Mouse (Mus musculus): ENCODE measurements around the gene 2310030G06Rik. TPM values are rescaled to one million over a fixed set of nuclear protein-coding genes. Genes with fewer than 3 reads are reported as not detected.

The 2310030G06Rik gene
- polyA plus RNA-seq, 1 experiment from 2014 or later, result 2.5 TPM

- Histone ChIP-seq H3K36me3 (ENCODE audit: control insufficient read depth, insufficient read depth, low read length) (no peaks in the 10 kb centered on the region), H3K4me2 (ENCODE audit: low read length) (peak within 1 kb of the TSS; percentile 71), H3K4me3 (ENCODE audit: low read depth, low read length) (peak within 1 kb of the TSS; percentile 61), H3K9ac (ENCODE audit: low read depth, low read length) (peak within 1 kb of the TSS; percentile 81), H3K9me3 (replicated peaks; ENCODE audit: control insufficient read depth, low read length, poor library complexity, severe bottlenecking) (no peaks in the 10 kb centered on the region), H3K27ac (ENCODE audit: low read length) (peak within 1 kb of the TSS; percentile 93), H3K27me3 (ENCODE audit: control insufficient read depth, insufficient read depth, low read depth, low read length) (no peaks in the 10 kb centered on the region), H3K4me1 (ENCODE audit: control insufficient read depth, insufficient read depth, low read length) (peaks cover 19% of the 10 kb centered on the region)
- WGBS, result 4% methylated on average over 59 of the region's 59 CpGs
- ATAC-seq, result peak; percentile 92
Measured at GRCm38 (mm10) chr9:50768107-50769002, 22.0 kb upstream of the 2310030G06Rik start, which contains the start of gene Fdxacb1. Fdxacb1 (plus strand) TSS chr9:50768236.

- Histone ChIP-seq H3K27me3 (ENCODE audit: control insufficient read depth, insufficient read depth, low read depth, low read length) (no peaks in the 10 kb centered on the region), H3K4me3 (ENCODE audit: low read depth, low read length) (peak overlapping the region; percentile 61), H3K36me3 (ENCODE audit: control insufficient read depth, insufficient read depth, low read length) (no peaks in the 10 kb centered on the region), H3K4me2 (ENCODE audit: low read length) (peak overlapping the region; percentile 71), H3K4me1 (ENCODE audit: control insufficient read depth, insufficient read depth, low read length) (peaks cover 19% of the 10 kb centered on the region), H3K27ac (ENCODE audit: low read length) (peak overlapping the region; percentile 93), H3K9ac (ENCODE audit: low read depth, low read length) (peak overlapping the region; percentile 75), H3K9me3 (replicated peaks; ENCODE audit: control insufficient read depth, low read length, poor library complexity, severe bottlenecking) (no peaks in the 10 kb centered on the region)
- WGBS, result 6% methylated on average over 17 of the region's 17 CpGs
- ATAC-seq, result peak; percentile 76; the same call in 1 of the 2 replicates
Measured at GRCm38 (mm10) chr9:50767531-50768106, 21.3 kb upstream of the 2310030G06Rik start.

GRCm38 (mm10) chr9:50763331-50763730 lies 17.0 kb upstream of the 2310030G06Rik start:
- H3K27me3 ChIP-seq (ENCODE audit: control insufficient read depth, insufficient read depth, low read depth, low read length), result no peaks in the 10 kb centered on the region
- H3K36me3 ChIP-seq (ENCODE audit: control insufficient read depth, insufficient read depth, low read length), result no peaks in the 10 kb centered on the region
- H3K9ac ChIP-seq (ENCODE audit: low read depth, low read length), result no peak overlapping the region
- 69% methylated on average over 1 of the region's 1 CpGs for WGBS
- no peak for ATAC-seq
- H3K4me1 ChIP-seq (ENCODE audit: control insufficient read depth, insufficient read depth, low read length), result peaks cover 8% of the 10 kb centered on the region
- no peak overlapping the region for H3K4me3 ChIP-seq (ENCODE audit: low read depth, low read length)
- no peak overlapping the region for H3K4me2 ChIP-seq (ENCODE audit: low read length)
- H3K27ac ChIP-seq (ENCODE audit: low read length), result no peak overlapping the region
- H3K9me3 ChIP-seq (replicated peaks; ENCODE audit: control insufficient read depth, low read length, poor library complexity, severe bottlenecking), result no peaks in the 10 kb centered on the region

GRCm38 (mm10) chr9:50761520-50762243 lies 15.3 kb upstream of the 2310030G06Rik start:
- H3K4me2 ChIP-seq (ENCODE audit: low read length), result no peak overlapping the region
- 68% methylated on average over 6 of the region's 6 CpGs for WGBS

GRCm38 (mm10) chr9:50756711-50757110 lies 10.4 kb upstream of the 2310030G06Rik start:
- no peak overlapping the region for H3K9ac ChIP-seq (ENCODE audit: low read depth, low read length)
- no peak for ATAC-seq
- 56% methylated on average over 5 of the region's 5 CpGs for WGBS
- H3K4me3 ChIP-seq (ENCODE audit: low read depth, low read length), result no peak overlapping the region
- H3K9me3 ChIP-seq (replicated peaks; ENCODE audit: control insufficient read depth, low read length, poor library complexity, severe bottlenecking), result no peaks in the 10 kb centered on the region
- no peak overlapping the region for H3K4me2 ChIP-seq (ENCODE audit: low read length)
- H3K27ac ChIP-seq (ENCODE audit: low read length), result no peak overlapping the region
- no peaks in the 10 kb centered on the region for H3K4me1 ChIP-seq (ENCODE audit: control insufficient read depth, insufficient read depth, low read length)
- no peaks in the 10 kb centered on the region for H3K27me3 ChIP-seq (ENCODE audit: control insufficient read depth, insufficient read depth, low read depth, low read length)
- no peaks in the 10 kb centered on the region for H3K36me3 ChIP-seq (ENCODE audit: control insufficient read depth, insufficient read depth, low read length)

More at GRCm38 (mm10) chr9:50761520-50762243, 15.3 kb upstream of the 2310030G06Rik start:
- H3K9ac ChIP-seq (ENCODE audit: low read depth, low read length), result no peak overlapping the region
- no peak for ATAC-seq
- H3K36me3 ChIP-seq (ENCODE audit: control insufficient read depth, insufficient read depth, low read length), result no peaks in the 10 kb centered on the region
- H3K9me3 ChIP-seq (replicated peaks; ENCODE audit: control insufficient read depth, low read length, poor library complexity, severe bottlenecking), result no peaks in the 10 kb centered on the region
- peaks cover 2% of the 10 kb centered on the region; the same call in 1 of the 2 replicates for H3K4me1 ChIP-seq (ENCODE audit: control insufficient read depth, insufficient read depth, low read length)
- H3K4me3 ChIP-seq (ENCODE audit: low read depth, low read length), result no peak overlapping the region
- no peak overlapping the region for H3K27ac ChIP-seq (ENCODE audit: low read length)
- H3K27me3 ChIP-seq (ENCODE audit: control insufficient read depth, insufficient read depth, low read depth, low read length), result no peaks in the 10 kb centered on the region

GRCm38 (mm10) chr9:50753947-50754346 lies 7.6 kb upstream of the 2310030G06Rik start:
- Histone ChIP-seq H3K4me2 (ENCODE audit: low read length) (no peak overlapping the region), H3K9ac (ENCODE audit: low read depth, low read length) (no peak overlapping the region), H3K36me3 (ENCODE audit: control insufficient read depth, insufficient read depth, low read length) (no peaks in the 10 kb centered on the region), H3K27me3 (ENCODE audit: control insufficient read depth, insufficient read depth, low read depth, low read length) (no peaks in the 10 kb centered on the region), H3K27ac (ENCODE audit: low read length) (no peak overlapping the region), H3K4me1 (ENCODE audit: control insufficient read depth, insufficient read depth, low read length) (no peaks in the 10 kb centered on the region), H3K4me3 (ENCODE audit: low read depth, low read length) (no peak overlapping the region), H3K9me3 (replicated peaks; ENCODE audit: control insufficient read depth, low read length, poor library complexity, severe bottlenecking) (no peaks in the 10 kb centered on the region)
- WGBS, result 74% methylated on average over 7 of the region's 7 CpGs
- ATAC-seq, result no peak

GRCm38 (mm10) chr9:50752784-50753615 lies 6.7 kb upstream of the 2310030G06Rik start:
- no peak overlapping the region for H3K4me2 ChIP-seq (ENCODE audit: low read length)

GRCm38 (mm10) chr9:50752054-50752602 lies 5.8 kb upstream of the 2310030G06Rik start, which contains the start of gene Hspb2:
Hspb2 (minus strand) TSS chr9:50752354.
- Histone ChIP-seq H3K9ac (ENCODE audit: low read depth, low read length) (no peak within 1 kb of the TSS), H3K36me3 (ENCODE audit: control insufficient read depth, insufficient read depth, low read length) (no peaks in the 10 kb centered on the region), H3K4me1 (ENCODE audit: control insufficient read depth, insufficient read depth, low read length) (no peaks in the 10 kb centered on the region), H3K27ac (ENCODE audit: low read length) (no peak within 1 kb of the TSS), H3K27me3 (ENCODE audit: control insufficient read depth, insufficient read depth, low read depth, low read length) (peaks cover 3% of the 10 kb centered on the region), H3K4me3 (ENCODE audit: low read depth, low read length) (no peak within 1 kb of the TSS), H3K9me3 (replicated peaks; ENCODE audit: control insufficient read depth, low read length, poor library complexity, severe bottlenecking) (no peaks in the 10 kb centered on the region), H3K4me2 (ENCODE audit: low read length) (no peak within 1 kb of the TSS)
- 66% methylated on average over 14 of the region's 14 CpGs for WGBS
- no peak for ATAC-seq

More at GRCm38 (mm10) chr9:50752784-50753615, 6.7 kb upstream of the 2310030G06Rik start:
- no peaks in the 10 kb centered on the region for H3K36me3 ChIP-seq (ENCODE audit: control insufficient read depth, insufficient read depth, low read length)
- no peaks in the 10 kb centered on the region for H3K9me3 ChIP-seq (replicated peaks; ENCODE audit: control insufficient read depth, low read length, poor library complexity, severe bottlenecking)
- no peak overlapping the region for H3K9ac ChIP-seq (ENCODE audit: low read depth, low read length)
- H3K4me1 ChIP-seq (ENCODE audit: control insufficient read depth, insufficient read depth, low read length), result no peaks in the 10 kb centered on the region
- ATAC-seq, result no peak
- WGBS, result 73% methylated on average over 17 of the region's 17 CpGs
- no peak overlapping the region for H3K4me3 ChIP-seq (ENCODE audit: low read depth, low read length)
- no peaks in the 10 kb centered on the region for H3K27me3 ChIP-seq (ENCODE audit: control insufficient read depth, insufficient read depth, low read depth, low read length)
- no peak overlapping the region for H3K27ac ChIP-seq (ENCODE audit: low read length)
